In genomic region chrX:101253952-101254729, GRCm38 (mm10) we compare ENCODE assay signal across 8 mouse cellular contexts. TPM values are rescaled to one million over a fixed set of nuclear protein-coding genes. Genes with fewer than 3 reads are reported as not detected.
DNase-seq lines count a peak whose midpoint lies in the region; ATAC-seq lines count a peak whose summit lies in the region.

Gene Foxo4, plus strand, starts transcription at chrX:101254528.

- H3K9ac ChIP-seq in hindbrain, embryonic 11.5 days (ENCODE audit: low read depth, low read length), result peak within 1 kb of the TSS; percentile 53

- H3K9me3 ChIP-seq in hindbrain, embryonic 11.5 days (ENCODE audit: control insufficient read depth, low read length), result no peaks in the 10 kb centered on the region

- H3K36me3 ChIP-seq in hindbrain, embryonic 11.5 days (ENCODE audit: control insufficient read depth, insufficient read depth, low read length), result no peaks in the 10 kb centered on the region

- peak within 1 kb of the TSS; percentile 67 for H3K4me2 ChIP-seq in hindbrain, embryonic 11.5 days (replicated peaks; ENCODE audit: low read depth, low read length)

- WGBS in hindbrain, embryonic 11.5 days, result 17% methylated on average over 46 of the region's 47 CpGs

- H3K4me1 ChIP-seq in hindbrain, embryonic 11.5 days (replicated peaks; ENCODE audit: control insufficient read depth, insufficient read depth, low read length), result no peaks in the 10 kb centered on the region

- ATAC-seq in hindbrain, embryonic 11.5 days (ENCODE audit: low FRiP score), result peak; percentile 83

- peak within 1 kb of the TSS; percentile 45 for H3K4me3 ChIP-seq in hindbrain, embryonic 11.5 days (ENCODE audit: low read depth, low read length)

- peak; percentile 84 for DNase-seq in Muller cell, postnatal 12 days (ENCODE audit: inconsistent ontology term)
- peak; percentile 90 for DNase-seq in cerebellum, adult 9-11 months
- DNase-seq in frontal cortex, adult 2 months (ENCODE audit: extremely low spot score in 1 of 2, low spot score in 1 of 2), result peak; percentile 76 to 90
- peak; percentile 86 for DNase-seq in hindbrain, embryonic 11.5 days (ENCODE audit: low spot score)
- peak; percentile 73 to 83 for DNase-seq in layer of hippocampus, postnatal 10 days (ENCODE audit: low spot score in 2 of 2)
- peak; percentile 92 for DNase-seq in lung, postnatal 10 days
- peak; percentile 60 for DNase-seq in retina, adult 2 months (ENCODE audit: low read depth, low spot score)
- peak; percentile 84 to 92 for DNase-seq in thymus, postnatal 36 days

- no peak within 1 kb of the TSS for H3K27ac ChIP-seq in hindbrain, embryonic 11.5 days (ENCODE audit: low read depth, low read length)

- no peaks in the 10 kb centered on the region for H3K27me3 ChIP-seq in hindbrain, embryonic 11.5 days (ENCODE audit: control insufficient read depth, insufficient read depth, low read length)

RNA-seq across cellular contexts. Expression of gene Foxo4, which starts in this region (rescaled TPM):
- polyA plus RNA-seq in frontal cortex, adult 2 months (2012; rRNA removed), result 11.5 and 12.2 TPM in 2 replicates
- 2.2 and 3.6 TPM in 2 replicates for polyA plus RNA-seq in hindbrain, embryonic 11.5 days (2014; fragmentation: Nextera tagmentation; extraction: Ambion mirVana)
- 10 to 100 TPM; 14.2 to 16.2 TPM for total RNA-seq in layer of hippocampus, postnatal 10 days (2021)
